Mouse (Mus musculus) ES-Bruce4 (cell line): Measurements from ENCODE around the gene Prcd.

ENCODE experiments used
- CTCF ChIP-seq: IDR thresholded peaks from one replicate; pipeline ENCODE4 v1.8.1; 2011; ENCODE audit warnings: low read depth, low read length
- EP300 ChIP-seq: IDR thresholded peaks from 2 replicates; pipeline ENCODE4 v1.6.1; 2011; ENCODE audit warnings: low read depth, low read length; ENCODE audit not compliant: insufficient read depth
- POLR2A ChIP-seq: IDR thresholded peaks from one replicate; pipeline ENCODE4 v1.8.1; 2011; ENCODE audit warnings: low read length; ENCODE audit not compliant: insufficient read depth

- TF ChIP-seq CTCF (no peak), POLR2A (no peak), EP300 (no peak)
Measured at GRCm38 (mm10) chr11:116680321-116681091, 27.2 kb downstream of the Prcd start.
